Mouse (Mus musculus) hindbrain, postnatal 0 days (tissue): ENCODE results near the gene Dusp2. TPM values are rescaled to one million over a fixed set of nuclear protein-coding genes. Genes with fewer than 3 reads are reported as not detected.

Experiments
- ATAC-seq: fragments of 200-750 bp; cut with Nextera tagmentation; 2 replicates; pipeline ENCODE4 v1.8.0; 2017; ENCODE audit warnings: mild to moderate bottlenecking, moderate TSS enrichment, moderate library complexity
- DNase-seq: peaks from one replicate; pipeline ENCODE4 v3.0.0-alpha.2; 2015; ENCODE audit warnings: low spot score
- H3K27ac ChIP-seq: fragments of 300-500 bp; sonication (generic); 2 replicates; pipeline ENCODE4 v1.5.1; 2014; ENCODE audit warnings: mild to moderate bottlenecking
- H3K27me3 ChIP-seq: fragments of 300-500 bp; sonication (generic); 2 replicates; pipeline ENCODE4 v1.6.1; 2014; ENCODE audit warnings: low read length, mixed read lengths; ENCODE audit not compliant: insufficient read depth
- H3K36me3 ChIP-seq: fragments of 300-500 bp; sonication (generic); 2 replicates; pipeline ENCODE4 v1.6.1; 2014; ENCODE audit warnings: low read length, mixed read lengths; ENCODE audit not compliant: insufficient read depth
- H3K4me1 ChIP-seq: fragments of 300-500 bp; sonication (generic); 2 replicates; pipeline ENCODE4 v1.6.1; 2014; ENCODE audit warnings: antibody characterized with exemption, low read length, mixed read lengths; ENCODE audit not compliant: insufficient read depth
- H3K4me2 ChIP-seq: fragments of 300-500 bp; sonication (generic); 2 replicates; pipeline ENCODE4 v1.6.1; 2014; ENCODE audit warnings: low read depth, mild to moderate bottlenecking, low read length, moderate library complexity, mixed read lengths
- H3K4me3 ChIP-seq: fragments of 300-500 bp; sonication (generic); 2 replicates; pipeline ENCODE4 v1.5.1; 2014; ENCODE audit warnings: low read length
- H3K9ac ChIP-seq: fragments of 300-500 bp; sonication (generic); replicated peaks from 2 replicates; pipeline ENCODE4 v1.6.1; 2014; ENCODE audit warnings: mild to moderate bottlenecking, low read length, moderate library complexity, mixed read lengths
- H3K9me3 ChIP-seq: fragments of 300-500 bp; sonication (generic); 2 replicates; pipeline ENCODE4 v1.6.1; 2016; ENCODE audit warnings: low read length, mixed read lengths
- CTCF ChIP-seq: IDR thresholded peaks from 2 replicates; pipeline ENCODE4 v1.5.1; 2016; ENCODE audit warnings: antibody characterized with exemption, control low read depth, low read depth
- WGBS: fragments of 180-500 bp; shearing (Covaris S2); extraction: QIAGEN DNeasy Blood & Tissue Kit; methylation state at CpG from one replicate; pipeline ENCODE4 v1.1.7; 2014; 5-methylcytosine and 5-hydroxymethylcytosine counted together
- polyA plus RNA-seq: library from polyadenylated mRNA; unstranded; fragments of >200 nt; fragmentation: Nextera tagmentation; extraction: Ambion mirVana; gene quantifications from 2 replicates; pipeline ENCODE4 v1.2.1, GENCODE M21; 2015
- total RNA-seq: library from RNA; depleted of rRNA; stranded (reverse); fragments of >200 nt; gene quantifications from 2 replicates; pipeline ENCODE4 v1.2.3, GENCODE M21; 2014

Gene Dusp2
- total and polyA plus RNA-seq, 2 experiments from 2014 or later = 8.7 to 19.9 TPM

GRCm38 (mm10) chr2:127304609-127305210 is 31.2 kb upstream of the Dusp2 start:
- H3K4me1 ChIP-seq = no peaks in the 10 kb centered on the region
- ATAC-seq (no peak), DNase-seq (no peak)
- H3K27ac ChIP-seq = no peak overlapping the region
- H3K9ac ChIP-seq = no peak overlapping the region
- no peaks in the 10 kb centered on the region for H3K27me3 ChIP-seq
- 89% methylated on average over 3 of the region's 3 CpGs for WGBS
- no peaks in the 10 kb centered on the region for H3K9me3 ChIP-seq
- no peak for TF ChIP-seq CTCF
- peaks cover 11% of the 10 kb centered on the region; the same call in 1 of the 2 replicates for H3K36me3 ChIP-seq
- no peak overlapping the region for H3K4me2 ChIP-seq
- no peak overlapping the region for H3K4me3 ChIP-seq

- Histone ChIP-seq H3K4me1 (no peaks in the 10 kb centered on the region), H3K4me3 (no peak overlapping the region), H3K36me3 (no peaks in the 10 kb centered on the region), H3K27me3 (no peaks in the 10 kb centered on the region), H3K4me2 (no peak overlapping the region), H3K27ac (no peak overlapping the region), H3K9ac (no peak overlapping the region), H3K9me3 (no peaks in the 10 kb centered on the region)
- peak; percentile 8; the same call in 1 of the 2 replicates for TF ChIP-seq CTCF
- ATAC-seq (no peak), DNase-seq (no peak)
These were observed 29.8 kb upstream of the Dusp2 start for GRCm38 (mm10) chr2:127306123-127306522.

GRCm38 (mm10) chr2:127307179-127307578 is 28.8 kb upstream of the Dusp2 start:
- no peaks in the 10 kb centered on the region for H3K9me3 ChIP-seq
- H3K27ac ChIP-seq = no peak overlapping the region
- ATAC-seq (no peak), DNase-seq (no peak)
- no peak overlapping the region for H3K4me2 ChIP-seq
- no peak for TF ChIP-seq CTCF
- no peaks in the 10 kb centered on the region for H3K4me1 ChIP-seq
- WGBS = 45% methylated on average over 3 of the region's 3 CpGs
- no peak overlapping the region for H3K9ac ChIP-seq
- no peaks in the 10 kb centered on the region for H3K27me3 ChIP-seq
- no peaks in the 10 kb centered on the region for H3K36me3 ChIP-seq
- no peak overlapping the region for H3K4me3 ChIP-seq

- 91% methylated on average over 2 of the region's 2 CpGs for WGBS
- DNase-seq (peak; percentile 21), ATAC-seq (no peak)
- Histone ChIP-seq H3K4me2 (no peak overlapping the region), H3K9me3 (no peaks in the 10 kb centered on the region), H3K4me1 (no peaks in the 10 kb centered on the region), H3K4me3 (no peak overlapping the region), H3K36me3 (no peaks in the 10 kb centered on the region), H3K27me3 (no peaks in the 10 kb centered on the region), H3K27ac (no peak overlapping the region), H3K9ac (no peak overlapping the region)
- TF ChIP-seq CTCF = peak; percentile 67
These were observed 27.3 kb upstream of the Dusp2 start for GRCm38 (mm10) chr2:127308660-127309059.

- Histone ChIP-seq H3K36me3 (no peaks in the 10 kb centered on the region), H3K4me2 (no peak overlapping the region), H3K9ac (no peak overlapping the region), H3K27ac (no peak overlapping the region), H3K4me3 (no peak overlapping the region), H3K4me1 (no peaks in the 10 kb centered on the region), H3K27me3 (no peaks in the 10 kb centered on the region), H3K9me3 (no peaks in the 10 kb centered on the region)
- ATAC-seq (no peak), DNase-seq (no peak)
- 64% methylated on average over 2 of the region's 2 CpGs for WGBS
- no peak for TF ChIP-seq CTCF
These were observed 25.7 kb upstream of the Dusp2 start for GRCm38 (mm10) chr2:127310246-127310645.

- no peak for ATAC-seq
- H3K4me3 ChIP-seq = no peak overlapping the region
- no peaks in the 10 kb centered on the region for H3K27me3 ChIP-seq
- no peaks in the 10 kb centered on the region for H3K4me1 ChIP-seq
- DNase-seq = no peak
- H3K9ac ChIP-seq = no peak overlapping the region
- H3K36me3 ChIP-seq = no peaks in the 10 kb centered on the region
- H3K9me3 ChIP-seq = no peaks in the 10 kb centered on the region
- TF ChIP-seq CTCF = no peak
- no peak overlapping the region for H3K4me2 ChIP-seq
- WGBS = 94% methylated on average over 7 of the region's 7 CpGs
- no peak overlapping the region for H3K27ac ChIP-seq
These were observed 25.3 kb upstream of the Dusp2 start for GRCm38 (mm10) chr2:127310685-127311084.

GRCm38 (mm10) chr2:127311193-127311592 is 24.8 kb upstream of the Dusp2 start:
- no peak for TF ChIP-seq CTCF
- no peak overlapping the region for H3K9ac ChIP-seq
- no peaks in the 10 kb centered on the region for H3K9me3 ChIP-seq
- no peaks in the 10 kb centered on the region for H3K27me3 ChIP-seq
- DNase-seq = no peak
- no peaks in the 10 kb centered on the region for H3K36me3 ChIP-seq
- no peak overlapping the region for H3K4me3 ChIP-seq
- 92% methylated on average over 1 of the region's 1 CpGs for WGBS
- no peak overlapping the region for H3K27ac ChIP-seq
- no peaks in the 10 kb centered on the region for H3K4me1 ChIP-seq
- H3K4me2 ChIP-seq = no peak overlapping the region
- ATAC-seq = no peak
